Mouse (Mus musculus): ENCODE data around the gene Gm49661. TPM values are rescaled to one million over a fixed set of nuclear protein-coding genes. Genes with fewer than 3 reads are reported as not detected.

Gene Gm49661
- polyA plus RNA-seq, 1 experiment from 2014 or later, result not detected

DNA sequence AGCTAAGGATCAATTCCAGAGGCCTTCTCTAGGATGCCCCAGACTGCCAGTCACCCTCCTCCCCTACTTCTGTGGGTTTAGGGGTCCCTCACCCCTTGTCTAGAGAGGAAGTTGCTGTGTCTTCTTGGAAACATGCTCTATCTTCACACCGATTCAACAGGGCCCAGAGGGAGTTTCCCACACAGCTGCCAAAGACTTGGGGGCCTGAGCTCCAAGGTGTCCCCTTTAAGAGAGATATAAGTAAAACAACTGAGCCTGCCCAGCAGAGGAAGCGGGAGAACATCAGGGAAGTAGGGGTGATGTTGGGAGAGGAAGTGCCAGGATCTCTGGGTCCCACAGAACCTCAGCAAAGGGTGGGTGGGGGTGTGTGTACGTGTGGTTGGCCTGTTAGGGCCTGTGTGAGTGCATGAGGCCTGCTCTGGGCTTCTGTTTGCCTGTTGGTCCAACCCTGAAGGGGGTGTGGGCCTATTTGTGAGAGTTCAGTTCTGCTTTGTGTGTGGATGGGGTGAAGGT is 13.3 kb upstream of the Gm49661 start:
- Histone ChIP-seq H3K9me3 (no peaks in the 10 kb centered on the region), H3K4me2 (replicated peaks) (no peak overlapping the region), H3K36me3 (no peaks in the 10 kb centered on the region), H3K27ac (no peak overlapping the region), H3K27me3 (peaks cover 39% of the 10 kb centered on the region), H3K4me1 (peaks cover 63% of the 10 kb centered on the region), H3K9ac (no peak overlapping the region), H3K4me3 (no peak overlapping the region)
- 63% methylated on average over 3 of the region's 3 CpGs for WGBS
- ATAC-seq (ENCODE audit: insufficient number of reproducible peaks, insufficient read depth, low FRiP score, low TSS enrichment), result no peak

- peaks cover 68% of the 10 kb centered on the region for H3K4me1 ChIP-seq
- no peak overlapping the region; the same call in 1 of the 2 replicates for H3K4me2 ChIP-seq (replicated peaks)
- no peaks in the 10 kb centered on the region for H3K36me3 ChIP-seq
- no peak for ATAC-seq (ENCODE audit: insufficient number of reproducible peaks, insufficient read depth, low FRiP score, low TSS enrichment)
- no peak overlapping the region for H3K4me3 ChIP-seq
- peaks cover 46% of the 10 kb centered on the region for H3K27me3 ChIP-seq
- H3K9me3 ChIP-seq, result no peaks in the 10 kb centered on the region
- no peak overlapping the region for H3K27ac ChIP-seq
- no peak overlapping the region for H3K9ac ChIP-seq
- WGBS, result 73% methylated on average over 14 of the region's 15 CpGs
These were observed 12.6 kb upstream of the Gm49661 start for GRCm38 (mm10) chr8:84981644-84982498.

DNA sequence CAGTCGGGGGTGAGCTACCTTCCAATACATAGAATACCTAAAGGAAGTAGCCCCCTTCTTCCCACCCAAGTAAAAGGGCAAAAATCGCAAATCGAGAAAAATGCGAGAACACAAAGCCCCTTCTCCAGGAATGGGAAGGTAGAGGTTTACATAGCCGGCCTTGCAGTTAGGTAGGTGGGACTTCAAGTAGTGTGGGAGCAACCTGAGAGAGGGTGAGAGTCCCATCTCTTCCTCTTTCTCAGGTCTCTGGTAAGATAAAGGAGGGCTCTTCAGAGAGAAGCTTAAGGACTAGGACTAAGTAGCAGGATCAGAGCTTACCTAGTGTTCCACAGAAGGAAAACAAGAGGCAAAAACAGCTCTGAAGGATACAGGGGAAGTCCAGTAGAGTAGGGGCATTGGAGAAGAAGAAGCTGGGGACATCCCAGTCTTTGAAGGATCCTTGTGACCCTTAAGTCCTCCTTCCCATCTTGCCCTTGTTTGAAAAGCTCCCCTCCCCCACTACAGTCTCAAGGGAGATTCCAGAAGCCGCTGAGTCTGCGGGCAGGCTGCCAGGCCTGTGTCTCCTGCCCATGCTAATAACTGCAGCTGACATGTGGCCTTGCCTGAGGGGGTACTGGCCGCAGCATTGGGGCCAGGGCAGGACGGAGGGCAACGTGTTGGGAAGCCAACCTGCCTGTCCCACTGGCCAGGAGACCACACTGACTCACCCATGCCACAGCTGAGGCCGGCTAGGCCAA is 11.6 kb upstream of the Gm49661 start:
- Histone ChIP-seq H3K4me1 (peaks cover 68% of the 10 kb centered on the region), H3K4me3 (peak overlapping the region; percentile 34; the same call in 1 of the 2 replicates), H3K27me3 (peaks cover 39% of the 10 kb centered on the region), H3K36me3 (no peaks in the 10 kb centered on the region), H3K27ac (peak overlapping the region; percentile 60), H3K9me3 (no peaks in the 10 kb centered on the region), H3K4me2 (replicated peaks) (peak overlapping the region; percentile 98), H3K9ac (no peak overlapping the region)
- WGBS, result 26% methylated on average over 11 of the region's 11 CpGs
- no peak for ATAC-seq (ENCODE audit: insufficient number of reproducible peaks, insufficient read depth, low FRiP score, low TSS enrichment)

DNA sequence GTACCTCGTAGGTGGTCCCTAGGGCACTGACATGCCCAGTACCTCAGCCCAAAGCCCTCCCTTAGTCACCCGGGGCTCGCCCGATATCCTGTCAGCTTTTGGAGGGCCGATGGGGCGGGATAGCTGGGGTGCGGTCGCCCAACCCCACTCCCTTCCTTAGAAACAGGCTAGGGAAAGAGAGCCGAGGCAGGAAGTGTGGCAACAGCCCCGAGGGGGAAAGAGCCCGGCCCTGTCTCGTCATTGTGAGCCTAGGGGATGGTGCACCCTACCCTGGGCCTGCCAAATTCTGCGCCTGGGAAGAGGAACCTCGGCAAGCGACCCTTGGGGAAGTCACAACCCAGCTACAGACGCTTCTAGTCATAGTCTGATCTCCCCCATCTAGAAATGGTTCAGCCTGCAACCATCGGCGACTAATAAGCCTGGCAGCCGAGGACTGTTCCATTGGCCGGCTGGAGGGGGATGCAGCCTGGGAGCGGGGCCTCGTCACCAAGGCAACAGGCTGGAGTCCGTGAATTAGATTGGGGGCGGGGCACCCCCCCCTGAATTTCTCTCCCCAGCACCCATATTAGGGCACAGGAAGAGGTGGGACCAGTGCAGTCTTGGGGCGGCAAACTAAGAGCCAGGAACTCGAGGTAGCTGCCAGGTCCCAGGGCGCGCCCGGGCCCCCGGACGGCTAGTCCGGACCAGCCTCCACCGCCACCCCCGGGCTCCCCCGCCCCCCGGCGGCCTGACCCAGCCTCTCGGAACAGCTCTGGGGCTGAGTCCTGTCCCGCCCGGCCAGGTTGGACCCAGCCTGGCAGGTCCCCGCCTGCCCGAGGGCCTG is 10.6 kb upstream of the Gm49661 start:
- whole genome bisulfite sequencing, result 2% methylated on average over 42 of the region's 42 CpGs
- Histone ChIP-seq H3K4me3 (peak overlapping the region; percentile 34), H3K27ac (peak overlapping the region; percentile 60; the same call in 1 of the 2 replicates), H3K9me3 (no peaks in the 10 kb centered on the region), H3K4me2 (replicated peaks) (peak overlapping the region; percentile 98), H3K27me3 (peaks cover 36% of the 10 kb centered on the region), H3K36me3 (no peaks in the 10 kb centered on the region), H3K9ac (peak overlapping the region; percentile 27; the same call in 1 of the 2 replicates), H3K4me1 (peaks cover 64% of the 10 kb centered on the region)
- peak; percentile 50 for ATAC-seq (ENCODE audit: insufficient number of reproducible peaks, insufficient read depth, low FRiP score, low TSS enrichment)

GRCm38 (mm10) chr8:84978248-84978940 is 9.2 kb upstream of the Gm49661 start, which contains the start of gene Junb:
TSS of gene Junb (minus strand) at chr8:84978718.
- peaks cover 6% of the 10 kb centered on the region for H3K36me3 ChIP-seq
- H3K27me3 ChIP-seq, result peaks cover 33% of the 10 kb centered on the region
- no peaks in the 10 kb centered on the region for H3K9me3 ChIP-seq
- under 1% methylated on average over 63 of the region's 63 CpGs for WGBS
- H3K9ac ChIP-seq, result peak within 1 kb of the TSS; percentile 53
- H3K27ac ChIP-seq, result peak within 1 kb of the TSS; percentile 54; the same call in 1 of the 2 replicates
- peaks cover 56% of the 10 kb centered on the region for H3K4me1 ChIP-seq
- H3K4me2 ChIP-seq (replicated peaks), result peak within 1 kb of the TSS; percentile 98
- H3K4me3 ChIP-seq, result peak within 1 kb of the TSS; percentile 50
- ATAC-seq (ENCODE audit: insufficient number of reproducible peaks, insufficient read depth, low FRiP score, low TSS enrichment), result no peak

DNA sequence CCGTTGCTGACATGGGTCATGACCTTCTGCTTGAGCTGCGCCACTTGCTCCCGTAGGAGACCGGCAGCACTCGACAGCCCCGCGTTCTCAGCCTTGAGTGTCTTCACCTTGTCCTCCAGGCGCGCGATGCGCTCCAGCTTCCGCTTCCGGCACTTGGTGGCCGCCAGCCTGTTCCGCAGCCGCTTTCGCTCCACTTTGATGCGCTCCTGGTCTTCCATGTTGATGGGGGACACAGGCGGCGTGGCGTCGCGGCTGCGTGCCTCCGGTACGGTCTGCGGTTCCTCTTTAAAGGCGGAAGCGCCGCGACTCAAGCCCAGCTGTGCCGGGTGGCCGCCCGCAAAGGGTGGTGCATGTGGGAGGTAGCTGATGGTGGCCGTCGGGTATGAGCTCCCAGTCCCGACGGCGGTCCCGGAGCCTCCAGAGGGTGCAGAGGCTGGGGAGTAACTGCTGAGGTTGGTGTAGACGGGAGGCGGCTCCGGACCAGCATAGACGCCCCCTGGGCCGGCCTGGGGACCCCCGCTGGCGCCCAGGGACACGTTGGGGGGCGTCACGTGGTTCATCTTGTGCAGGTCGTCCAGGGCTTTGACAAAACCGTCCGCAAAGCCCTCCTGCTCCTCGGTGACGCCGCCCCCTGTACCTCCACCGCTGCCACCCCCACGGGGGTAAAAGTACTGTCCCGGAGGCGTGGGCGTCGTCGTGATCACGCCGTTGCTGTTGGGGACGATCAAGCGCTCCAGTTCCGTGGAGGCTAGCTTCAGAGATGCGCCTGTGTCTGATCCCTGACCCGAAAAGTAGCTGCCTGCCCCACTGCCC is 8.4 kb upstream of the Gm49661 start:
- Histone ChIP-seq H3K36me3 (peaks cover 13% of the 10 kb centered on the region), H3K9ac (peak overlapping the region; percentile 53), H3K4me2 (replicated peaks) (peak overlapping the region; percentile 98), H3K4me1 (peaks cover 56% of the 10 kb centered on the region), H3K27me3 (peaks cover 33% of the 10 kb centered on the region), H3K9me3 (no peaks in the 10 kb centered on the region), H3K4me3 (peak overlapping the region; percentile 50), H3K27ac (peak overlapping the region; percentile 54; the same call in 1 of the 2 replicates)
- ATAC-seq (ENCODE audit: insufficient number of reproducible peaks, insufficient read depth, low FRiP score, low TSS enrichment), result no peak
- 1% methylated on average over 70 of the region's 70 CpGs for WGBS

GRCm38 (mm10) chr8:84976763-84977434 is 7.7 kb upstream of the Gm49661 start:
- 0 out of 2 replicates have a peak overlapping the region, but pooled peaks have one; percentile 54 for H3K27ac ChIP-seq
- H3K4me3 ChIP-seq, result peak overlapping the region; percentile 50
- peak overlapping the region; percentile 98 for H3K4me2 ChIP-seq (replicated peaks)
- ATAC-seq (ENCODE audit: insufficient number of reproducible peaks, insufficient read depth, low FRiP score, low TSS enrichment), result no peak
- H3K4me1 ChIP-seq, result peaks cover 55% of the 10 kb centered on the region
- H3K27me3 ChIP-seq, result peaks cover 33% of the 10 kb centered on the region
- WGBS, result 3% methylated on average over 25 of the region's 25 CpGs
- H3K9me3 ChIP-seq, result no peaks in the 10 kb centered on the region
- peak overlapping the region; percentile 53; the same call in 1 of the 2 replicates for H3K9ac ChIP-seq
- H3K36me3 ChIP-seq, result peaks cover 20% of the 10 kb centered on the region

DNA sequence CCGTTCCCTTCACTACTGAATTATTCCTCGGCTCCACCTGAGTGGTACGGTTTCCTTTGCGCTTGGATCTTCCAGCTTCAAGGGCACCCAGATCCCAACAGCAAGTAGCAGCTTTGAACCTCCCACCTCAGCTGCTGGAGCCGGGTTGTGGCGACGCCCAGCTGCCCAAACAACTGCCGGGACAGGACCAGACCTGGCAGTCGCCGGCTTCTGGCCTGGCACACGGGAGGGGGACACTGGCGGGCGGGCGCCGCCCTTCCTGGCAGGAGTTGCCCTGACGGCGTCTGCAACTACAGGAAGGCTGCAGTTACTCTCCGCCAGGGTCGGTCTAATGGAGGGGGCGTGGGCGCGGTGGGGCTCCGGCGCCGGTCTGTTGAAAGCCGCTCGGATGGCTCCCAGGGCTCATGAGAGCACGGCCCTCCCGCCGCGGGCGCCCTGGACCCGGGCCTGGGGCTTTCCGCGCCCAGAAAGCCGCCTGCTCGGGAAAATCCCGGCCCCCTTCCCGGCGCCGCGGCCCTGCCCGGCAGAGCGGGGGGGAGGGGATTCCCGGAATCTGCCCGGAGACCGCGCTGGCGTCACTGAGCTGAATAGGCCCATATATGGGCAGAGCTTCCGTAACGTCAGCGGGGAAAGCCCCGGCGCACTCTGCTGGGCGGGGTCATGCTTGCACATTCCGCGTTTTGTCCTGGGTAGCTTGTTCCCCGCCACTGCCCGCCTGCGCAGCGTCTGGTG is 7.0 kb upstream of the Gm49661 start:
- H3K9me3 ChIP-seq, result no peaks in the 10 kb centered on the region
- H3K27ac ChIP-seq, result peak overlapping the region; percentile 70
- peaks cover 33% of the 10 kb centered on the region for H3K27me3 ChIP-seq
- H3K9ac ChIP-seq, result peak overlapping the region; percentile 49
- H3K36me3 ChIP-seq, result peaks cover 27% of the 10 kb centered on the region
- peak overlapping the region; percentile 50 for H3K4me3 ChIP-seq
- H3K4me1 ChIP-seq, result peaks cover 52% of the 10 kb centered on the region
- peak; percentile 50 for ATAC-seq (ENCODE audit: insufficient number of reproducible peaks, insufficient read depth, low FRiP score, low TSS enrichment)
- under 1% methylated on average over 61 of the region's 61 CpGs for WGBS
- peak overlapping the region; percentile 98 for H3K4me2 ChIP-seq (replicated peaks)

- no peak overlapping the region; the same call in 1 of the 2 replicates for H3K9ac ChIP-seq
- peak overlapping the region; percentile 70; the same call in 1 of the 2 replicates for H3K27ac ChIP-seq
- H3K4me3 ChIP-seq, result peak overlapping the region; percentile 50
- no peaks in the 10 kb centered on the region for H3K9me3 ChIP-seq
- peaks cover 35% of the 10 kb centered on the region for H3K36me3 ChIP-seq
- ATAC-seq (ENCODE audit: insufficient number of reproducible peaks, insufficient read depth, low FRiP score, low TSS enrichment), result no peak
- H3K27me3 ChIP-seq, result peaks cover 31% of the 10 kb centered on the region
- H3K4me2 ChIP-seq (replicated peaks), result peak overlapping the region; percentile 98
- 32% methylated on average over 7 of the region's 7 CpGs for WGBS
- H3K4me1 ChIP-seq, result peaks cover 52% of the 10 kb centered on the region
These were observed 6.2 kb upstream of the Gm49661 start for GRCm38 (mm10) chr8:84975434-84975833.
